Mouse (Mus musculus): ENCODE measurements around the gene E2f7. TPM values are rescaled to one million over a fixed set of nuclear protein-coding genes. Genes with fewer than 3 reads are reported as not detected.

Gene E2f7
- polyA plus RNA-seq, 1 experiment from 2014 or later: 38.0 TPM

DNA sequence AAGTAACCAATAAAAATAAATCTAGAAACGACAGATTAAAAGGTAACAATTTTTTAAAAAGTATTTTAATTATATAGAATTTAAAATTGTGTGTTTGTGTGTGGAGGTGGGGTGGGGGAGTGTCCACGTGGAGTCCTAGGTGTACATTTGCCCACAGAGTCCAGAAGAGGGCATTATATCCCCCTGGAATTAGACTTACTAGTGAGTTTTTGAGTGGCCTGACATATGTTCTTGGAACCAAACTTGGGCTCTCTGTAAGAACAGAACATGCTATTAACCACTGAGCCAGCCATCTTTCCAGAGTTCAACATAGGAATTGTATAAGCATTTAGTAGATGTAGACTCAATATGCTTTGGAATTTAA is 66.6 kb downstream of the E2f7 start:
- Histone ChIP-seq H3K4me3 (replicated peaks) (no peak overlapping the region), H3K36me3 (replicated peaks) (no peaks in the 10 kb centered on the region), H3K9ac (no peak overlapping the region), H3K4me2 (no peak overlapping the region), H3K27me3 (peaks cover 10% of the 10 kb centered on the region; the same call in 1 of the 2 replicates), H3K27ac (no peak overlapping the region), H3K9me3 (no peaks in the 10 kb centered on the region), H3K4me1 (no peaks in the 10 kb centered on the region)
- WGBS: 72% methylated on average over 2 of the region's 2 CpGs
- no peak for ATAC-seq (ENCODE audit: low FRiP score)

DNA sequence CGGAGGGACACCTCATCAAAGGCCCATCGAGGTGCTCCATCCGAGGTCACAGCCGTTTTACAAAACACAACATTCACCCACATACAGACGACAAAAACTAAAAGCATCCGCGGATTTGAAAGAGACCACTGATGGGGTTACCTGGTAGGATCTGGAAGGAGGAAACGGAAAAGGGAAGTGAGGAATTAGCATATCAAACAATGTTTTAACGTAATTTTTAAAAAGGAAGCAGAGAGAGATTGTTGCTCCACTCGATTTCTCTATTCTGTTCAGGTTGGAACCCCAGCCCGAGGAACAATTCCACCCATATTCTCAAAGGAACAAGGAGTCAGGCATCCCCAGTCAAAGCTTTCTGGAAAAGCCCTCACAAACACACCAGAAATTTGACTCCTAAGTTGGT is 75.9 kb downstream of the E2f7 start:
- H3K27ac ChIP-seq: no peak overlapping the region
- no peaks in the 10 kb centered on the region for H3K4me1 ChIP-seq
- no peaks in the 10 kb centered on the region for H3K36me3 ChIP-seq (replicated peaks)
- H3K9me3 ChIP-seq: no peaks in the 10 kb centered on the region
- no peak overlapping the region for H3K4me3 ChIP-seq (replicated peaks)
- WGBS: 83% methylated on average over 11 of the region's 11 CpGs
- H3K4me2 ChIP-seq: no peak overlapping the region
- no peaks in the 10 kb centered on the region for H3K27me3 ChIP-seq
- H3K9ac ChIP-seq: no peak overlapping the region
- no peak for ATAC-seq (ENCODE audit: low FRiP score)

GRCm38 (mm10) chr10:110821692-110822091 is 76.5 kb downstream of the E2f7 start:
- no peak overlapping the region for H3K4me2 ChIP-seq
- 87% methylated on average over 3 of the region's 3 CpGs for WGBS

GRCm38 (mm10) chr10:110832336-110832735 is 87.1 kb downstream of the E2f7 start:
- H3K9me3 ChIP-seq: no peaks in the 10 kb centered on the region
- H3K9ac ChIP-seq: no peak overlapping the region
- H3K4me1 ChIP-seq: no peaks in the 10 kb centered on the region; the same call in 1 of the 2 replicates
- H3K27me3 ChIP-seq: no peaks in the 10 kb centered on the region
- no peak for ATAC-seq (ENCODE audit: low FRiP score)
- no peak overlapping the region for H3K4me3 ChIP-seq (replicated peaks)
- no peak overlapping the region for H3K27ac ChIP-seq
- 65% methylated on average over 6 of the region's 6 CpGs for WGBS
- H3K4me2 ChIP-seq: no peak overlapping the region
- H3K36me3 ChIP-seq (replicated peaks): no peaks in the 10 kb centered on the region

More at GRCm38 (mm10) chr10:110821692-110822091, 76.5 kb downstream of the E2f7 start:
- H3K27ac ChIP-seq: no peak overlapping the region
- H3K9ac ChIP-seq: no peak overlapping the region
- no peak for ATAC-seq (ENCODE audit: low FRiP score)
- no peaks in the 10 kb centered on the region for H3K27me3 ChIP-seq
- H3K4me3 ChIP-seq (replicated peaks): no peak overlapping the region
- H3K36me3 ChIP-seq (replicated peaks): no peaks in the 10 kb centered on the region
- no peaks in the 10 kb centered on the region for H3K9me3 ChIP-seq
- no peaks in the 10 kb centered on the region for H3K4me1 ChIP-seq

GRCm38 (mm10) chr10:110835115-110835806 is 90.0 kb downstream of the E2f7 start:
- H3K27me3 ChIP-seq: no peaks in the 10 kb centered on the region
- no peaks in the 10 kb centered on the region for H3K36me3 ChIP-seq (replicated peaks)
- H3K4me3 ChIP-seq (replicated peaks): no peak overlapping the region
- H3K9ac ChIP-seq: no peak overlapping the region
- H3K4me2 ChIP-seq: no peak overlapping the region
- H3K27ac ChIP-seq: no peak overlapping the region
- no peak for ATAC-seq (ENCODE audit: low FRiP score)
- H3K4me1 ChIP-seq: no peaks in the 10 kb centered on the region; the same call in 1 of the 2 replicates
- H3K9me3 ChIP-seq: no peaks in the 10 kb centered on the region
- WGBS: 65% methylated on average over 6 of the region's 6 CpGs

Other genes starting within 250 kb of the E2f7 start
- gene Csrp2, start 174.3 kb downstream of the E2f7 start, polyA plus RNA-seq (2016; fragmentation: Nextera tagmentation; extraction: Ambion mirVana): 128 and 164 TPM in 2 replicates